Mouse (Mus musculus): ENCODE data around the gene Cpne6. TPM values are rescaled to one million over a fixed set of nuclear protein-coding genes. Genes with fewer than 3 reads are reported as not detected.

Cpne6 gene
- not detected in 3 replicates for total RNA-seq (2017)

DNA sequence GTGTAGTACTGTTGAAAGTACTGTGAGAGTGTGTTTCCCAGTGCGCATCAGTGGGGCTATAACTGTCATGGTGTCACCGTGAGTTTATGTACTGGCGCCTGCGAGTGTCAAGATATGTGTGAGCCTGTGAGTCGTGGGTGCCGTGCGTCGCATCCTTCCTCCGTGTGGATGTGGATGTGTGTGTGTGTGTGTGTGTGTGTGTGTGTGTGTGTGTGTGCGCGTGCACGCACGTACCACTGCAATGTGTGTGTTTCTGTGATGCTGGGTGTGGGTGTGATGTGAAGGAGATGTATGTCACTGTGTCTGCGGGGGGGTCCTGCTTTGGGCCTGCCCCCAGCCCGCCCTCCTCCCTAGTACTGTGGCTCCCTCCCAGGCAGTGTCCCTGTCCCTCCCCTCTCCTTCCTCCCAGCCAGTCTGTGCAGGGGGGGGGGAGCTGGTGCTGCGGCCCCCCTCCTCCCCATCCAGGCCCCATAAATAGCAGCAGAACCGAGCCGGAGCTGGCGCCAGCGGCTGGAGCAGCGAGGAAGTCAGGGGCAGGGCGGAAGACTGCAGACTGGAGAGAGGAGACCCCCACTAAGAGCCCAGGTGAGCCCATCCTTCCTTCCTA, at the start of gene Cpne6:
Cpne6 (plus strand) TSS at position 321 of the 607 bp plus-strand sequence.
- ATAC-seq (replicated peaks; ENCODE audit: insufficient number of reproducible peaks, low FRiP score, low TSS enrichment, poor library complexity, severe bottlenecking): no peak

DNA sequence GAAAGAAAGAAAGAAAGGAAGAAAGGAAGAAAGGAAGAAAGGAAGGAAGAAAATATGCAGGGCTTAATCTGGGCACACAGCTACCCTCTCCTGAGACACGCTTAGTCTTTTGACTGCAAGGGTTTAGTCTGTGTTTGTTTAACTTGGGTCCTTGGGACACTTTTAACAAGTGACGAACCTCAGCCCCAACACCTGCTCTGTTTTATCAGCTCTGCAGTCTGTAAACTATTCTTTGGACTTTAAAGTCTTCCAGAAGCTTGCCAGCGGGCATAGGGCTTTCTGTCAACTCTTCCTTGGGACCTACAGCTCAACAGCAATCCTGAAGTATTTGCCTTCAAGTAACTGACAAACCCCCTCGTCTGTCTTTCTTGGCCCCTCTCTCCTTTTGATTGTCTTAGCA, 48.5 kb upstream of the Cpne6 start:
- no peak for ATAC-seq (replicated peaks; ENCODE audit: insufficient number of reproducible peaks, low FRiP score, low TSS enrichment, poor library complexity, severe bottlenecking)

DNA sequence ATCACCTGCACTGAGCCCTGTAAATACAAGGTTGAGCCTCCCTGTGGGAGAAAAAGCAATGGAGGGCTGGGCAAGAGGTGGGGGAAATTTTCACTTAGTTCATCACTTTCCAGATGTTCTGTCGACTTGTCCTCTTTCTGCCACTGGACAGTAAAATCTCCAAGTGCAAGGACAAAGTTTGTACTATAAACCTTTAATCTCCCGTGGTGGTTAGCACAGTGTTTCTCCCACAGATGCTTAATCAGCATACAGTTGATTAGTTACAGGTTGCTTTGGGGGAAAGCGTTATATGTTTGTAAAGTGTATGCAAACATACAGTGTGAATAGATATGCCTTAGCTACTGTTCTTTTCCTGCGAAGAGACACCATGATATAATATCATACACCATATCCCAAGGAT, 43.8 kb upstream of the Cpne6 start:
- no peak for ATAC-seq (replicated peaks; ENCODE audit: insufficient number of reproducible peaks, low FRiP score, low TSS enrichment, poor library complexity, severe bottlenecking)

DNA sequence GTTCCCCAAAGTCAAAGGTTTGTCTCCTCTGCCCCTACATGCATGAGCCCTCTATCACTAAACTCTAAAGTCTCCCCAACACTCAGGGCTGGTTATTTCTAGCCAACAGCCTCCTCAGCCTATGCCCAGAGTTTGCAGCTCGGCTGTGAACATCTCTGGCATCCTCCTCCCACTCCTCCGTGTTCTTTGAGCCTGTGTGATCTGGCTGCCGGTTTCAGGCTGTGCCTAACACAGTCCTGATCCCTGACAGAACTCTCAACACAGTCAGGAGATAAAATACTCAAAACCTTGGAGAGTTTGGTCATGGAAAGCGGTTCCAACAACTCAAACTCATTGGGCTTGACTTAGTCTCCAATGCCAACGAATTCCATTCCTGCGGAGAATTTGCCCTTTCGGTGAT, 43.1 kb upstream of the Cpne6 start:
- no peak for ATAC-seq (replicated peaks; ENCODE audit: insufficient number of reproducible peaks, low FRiP score, low TSS enrichment, poor library complexity, severe bottlenecking)

DNA sequence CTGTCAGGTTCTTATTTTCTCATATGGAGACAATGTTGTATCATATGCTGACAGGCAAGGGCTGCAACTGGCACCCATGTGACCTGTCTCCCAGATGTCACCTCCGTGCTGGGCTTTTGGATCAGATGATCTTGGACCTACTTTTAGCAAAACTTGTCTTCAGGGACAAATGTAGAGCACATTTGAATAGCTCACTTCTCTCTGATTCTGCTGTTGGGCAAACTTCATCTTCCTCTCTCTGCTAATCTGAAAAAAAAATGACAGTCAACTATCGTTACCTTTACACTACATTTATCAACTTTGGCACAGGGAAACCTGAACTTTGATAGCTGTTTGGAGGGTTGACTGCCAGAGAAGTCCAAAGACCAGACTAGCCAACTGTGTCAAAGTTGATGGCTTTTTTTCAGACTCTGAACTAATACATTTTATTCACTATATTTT, 41.9 kb upstream of the Cpne6 start:
- ATAC-seq (replicated peaks; ENCODE audit: insufficient number of reproducible peaks, low FRiP score, low TSS enrichment, poor library complexity, severe bottlenecking): no peak

DNA sequence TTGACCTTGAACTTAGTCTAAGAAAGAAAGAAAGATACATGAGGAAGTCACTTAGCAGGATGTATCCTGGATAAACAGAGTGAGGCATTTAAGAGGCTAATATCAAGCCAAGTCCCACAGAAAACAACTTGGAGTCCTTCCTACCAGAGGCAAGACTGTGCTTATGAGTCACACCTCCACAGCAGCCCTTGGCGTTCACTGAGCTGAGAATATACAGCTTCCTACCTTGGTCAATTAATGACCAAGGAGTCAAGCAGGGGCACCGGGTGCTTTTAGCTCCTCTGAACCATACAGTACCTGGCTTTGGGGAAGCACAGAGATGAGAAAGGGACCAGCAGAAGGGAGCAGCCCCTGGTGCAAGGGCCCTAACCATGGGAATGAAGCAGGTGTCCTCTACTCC, 41.2 kb upstream of the Cpne6 start:
- ATAC-seq (replicated peaks; ENCODE audit: insufficient number of reproducible peaks, low FRiP score, low TSS enrichment, poor library complexity, severe bottlenecking): no peak

DNA sequence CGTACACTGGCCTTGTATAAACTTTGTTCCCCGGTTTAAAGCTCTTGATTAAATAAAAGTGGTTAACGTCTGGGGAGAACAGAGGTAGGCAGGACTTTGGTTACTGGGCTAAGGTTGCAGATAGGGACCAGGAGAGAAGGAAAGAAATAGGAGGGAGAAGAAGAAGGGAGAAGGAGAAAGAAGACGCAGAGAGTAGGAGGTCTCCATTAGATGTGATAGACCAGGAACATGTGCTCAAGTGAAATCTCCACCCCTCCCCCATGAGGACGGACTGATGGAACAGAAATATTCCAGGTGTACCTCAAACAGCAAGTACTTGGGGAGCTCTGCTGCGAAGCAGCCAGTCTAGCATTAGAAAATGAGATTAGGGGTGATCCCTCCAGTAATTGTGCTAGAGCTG, 40.4 kb upstream of the Cpne6 start:
- ATAC-seq (replicated peaks; ENCODE audit: insufficient number of reproducible peaks, low FRiP score, low TSS enrichment, poor library complexity, severe bottlenecking): no peak

DNA sequence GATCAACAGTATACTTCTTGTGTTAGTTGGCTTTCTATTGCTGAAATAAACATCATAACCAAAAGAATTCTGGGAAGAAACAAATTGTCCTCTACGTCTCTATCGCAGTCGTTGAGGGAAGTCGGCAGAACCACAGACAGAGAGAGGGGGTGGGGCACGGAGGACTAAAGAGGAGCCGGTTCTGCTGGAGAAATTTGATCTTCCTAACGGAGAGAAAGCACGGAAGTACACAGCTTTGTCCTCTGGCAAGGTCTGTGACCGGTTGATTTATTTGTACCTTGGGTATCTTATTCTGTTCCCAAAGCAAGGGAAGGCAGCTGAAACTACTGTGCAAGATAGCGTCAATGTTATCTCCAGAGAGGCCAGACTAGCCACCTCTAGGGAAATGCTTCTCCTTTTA, 39.4 kb upstream of the Cpne6 start:
- no peak for ATAC-seq (replicated peaks; ENCODE audit: insufficient number of reproducible peaks, low FRiP score, low TSS enrichment, poor library complexity, severe bottlenecking)

DNA sequence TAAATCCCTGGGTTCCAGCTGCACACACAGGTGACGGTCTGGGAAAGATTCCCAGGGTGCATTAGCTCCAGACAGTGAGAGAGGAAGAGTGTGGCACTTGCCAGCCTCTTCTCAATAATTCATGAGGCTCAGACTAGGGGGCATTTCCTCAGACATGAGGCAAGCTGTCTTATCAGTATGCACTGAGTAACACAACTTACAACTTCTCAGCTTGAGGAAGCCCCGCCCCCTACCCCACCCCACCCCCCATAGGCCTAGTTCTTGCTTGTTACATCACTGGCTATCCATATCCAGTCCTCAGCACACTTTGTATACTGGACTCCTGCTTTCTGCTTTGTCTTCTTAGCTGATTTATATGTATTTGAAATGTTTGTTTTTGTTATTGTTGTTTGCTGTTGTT, 34.6 kb upstream of the Cpne6 start:
- ATAC-seq (replicated peaks; ENCODE audit: insufficient number of reproducible peaks, low FRiP score, low TSS enrichment, poor library complexity, severe bottlenecking): no peak

DNA sequence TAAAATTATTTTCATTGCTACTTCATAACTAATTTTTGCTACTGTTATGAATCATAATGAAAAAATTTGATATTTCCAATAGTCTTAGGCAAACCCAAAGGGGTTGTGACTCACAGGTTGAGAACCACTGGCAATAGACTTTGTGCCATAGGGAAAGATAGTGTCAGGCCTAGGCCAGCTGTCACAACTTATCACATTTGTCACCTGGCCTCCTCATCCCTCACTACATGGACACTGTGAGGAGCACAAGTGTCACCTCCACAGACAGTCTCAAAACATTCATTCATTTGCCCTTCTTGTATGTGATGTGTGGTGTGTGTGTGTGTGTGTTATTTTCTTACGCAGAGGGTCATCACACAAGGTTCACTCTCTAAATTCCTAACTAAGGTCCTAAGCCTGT, 32.8 kb upstream of the Cpne6 start:
- ATAC-seq (replicated peaks; ENCODE audit: insufficient number of reproducible peaks, low FRiP score, low TSS enrichment, poor library complexity, severe bottlenecking): no peak

DNA sequence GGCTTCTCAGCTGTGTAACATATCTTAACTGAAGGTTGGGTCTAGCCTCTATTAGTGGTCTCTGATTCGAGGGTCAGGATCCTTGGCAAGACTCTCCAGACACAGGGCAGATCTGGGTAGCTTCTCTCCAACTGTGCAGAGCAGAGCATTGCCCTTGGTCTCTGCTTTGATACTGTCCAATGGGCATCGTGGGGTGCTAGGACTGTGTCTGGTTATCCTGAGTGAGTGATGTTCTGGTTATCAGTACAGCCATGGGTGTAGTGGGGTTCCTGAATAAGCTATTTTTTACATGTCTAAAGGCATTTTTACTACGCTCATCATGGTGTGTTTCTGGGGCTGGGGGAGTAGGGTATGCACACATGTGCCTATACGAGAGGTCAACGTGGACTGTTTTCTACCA, 32.4 kb upstream of the Cpne6 start:
- no peak for ATAC-seq (replicated peaks; ENCODE audit: insufficient number of reproducible peaks, low FRiP score, low TSS enrichment, poor library complexity, severe bottlenecking)

DNA sequence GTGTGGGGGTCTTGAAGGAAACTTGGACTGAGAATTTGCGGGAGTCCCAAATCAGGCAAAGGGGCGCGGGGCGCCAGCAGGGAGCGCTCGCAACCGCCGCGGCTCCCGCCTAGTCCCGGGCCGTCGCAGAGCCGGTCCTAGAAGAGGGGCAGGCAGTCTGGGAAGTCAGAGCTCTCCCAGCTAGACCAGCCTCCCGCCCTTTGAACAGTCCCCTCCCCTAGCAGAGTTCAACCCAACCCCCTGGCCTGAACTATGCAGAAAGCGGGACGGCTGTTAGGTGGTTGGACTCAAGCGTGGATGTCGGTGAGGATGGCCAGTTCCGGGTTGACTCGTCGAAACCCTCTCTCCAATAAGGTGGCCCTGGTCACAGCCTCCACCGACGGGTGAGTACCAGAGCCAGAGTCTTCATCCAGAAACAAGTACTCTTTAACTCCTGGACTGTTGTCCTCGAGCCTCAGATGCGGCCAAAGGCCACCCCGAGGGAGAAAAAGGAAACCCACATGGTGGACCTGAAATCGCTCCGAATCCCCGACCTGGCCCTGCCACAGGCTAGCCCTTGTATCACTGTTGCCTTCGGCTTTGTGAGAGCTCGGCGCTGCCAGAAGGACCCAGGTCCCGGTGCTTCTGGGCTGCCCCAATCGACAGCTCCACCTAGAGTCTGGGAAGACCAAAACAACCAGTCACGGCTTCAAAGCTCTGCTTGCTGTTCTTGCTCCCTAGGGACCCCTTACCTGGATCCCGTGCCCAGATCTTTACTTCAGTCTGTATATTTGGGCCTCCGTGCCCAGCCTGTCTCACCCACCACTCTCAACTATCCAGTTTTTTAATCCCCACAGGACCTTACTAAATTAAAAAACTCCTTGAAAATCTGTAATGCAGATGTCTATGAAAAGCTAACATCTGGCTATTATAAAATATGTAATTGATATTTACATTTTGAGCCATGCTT, 31.3 kb upstream of the Cpne6 start, which contains the start of gene Dhrs4:
Dhrs4 (plus strand) TSS at position 108 of the 949 bp plus-strand sequence.
- peak; percentile 88 for ATAC-seq (replicated peaks; ENCODE audit: insufficient number of reproducible peaks, low FRiP score, low TSS enrichment, poor library complexity, severe bottlenecking)

DNA sequence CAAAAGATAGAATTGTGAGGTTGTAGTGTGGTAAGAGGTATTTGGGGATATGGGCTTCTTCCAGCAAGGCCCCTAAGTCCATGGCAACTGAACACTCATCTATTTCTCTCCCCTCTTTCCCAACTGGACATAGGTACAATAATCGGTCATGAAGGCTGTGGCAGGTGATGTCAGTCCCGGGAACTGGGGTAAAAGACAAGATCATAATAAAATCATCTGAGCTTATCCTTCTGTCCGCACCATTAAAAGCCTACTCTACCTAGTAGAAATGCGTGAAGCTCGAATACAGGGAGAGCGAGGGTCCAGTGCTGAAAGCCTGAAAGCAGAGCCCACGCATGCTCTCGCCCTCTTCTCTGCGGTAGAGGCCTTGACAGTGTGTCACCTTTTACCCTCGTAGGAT, 30.6 kb upstream of the Cpne6 start:
- ATAC-seq (replicated peaks; ENCODE audit: insufficient number of reproducible peaks, low FRiP score, low TSS enrichment, poor library complexity, severe bottlenecking): no peak

DNA sequence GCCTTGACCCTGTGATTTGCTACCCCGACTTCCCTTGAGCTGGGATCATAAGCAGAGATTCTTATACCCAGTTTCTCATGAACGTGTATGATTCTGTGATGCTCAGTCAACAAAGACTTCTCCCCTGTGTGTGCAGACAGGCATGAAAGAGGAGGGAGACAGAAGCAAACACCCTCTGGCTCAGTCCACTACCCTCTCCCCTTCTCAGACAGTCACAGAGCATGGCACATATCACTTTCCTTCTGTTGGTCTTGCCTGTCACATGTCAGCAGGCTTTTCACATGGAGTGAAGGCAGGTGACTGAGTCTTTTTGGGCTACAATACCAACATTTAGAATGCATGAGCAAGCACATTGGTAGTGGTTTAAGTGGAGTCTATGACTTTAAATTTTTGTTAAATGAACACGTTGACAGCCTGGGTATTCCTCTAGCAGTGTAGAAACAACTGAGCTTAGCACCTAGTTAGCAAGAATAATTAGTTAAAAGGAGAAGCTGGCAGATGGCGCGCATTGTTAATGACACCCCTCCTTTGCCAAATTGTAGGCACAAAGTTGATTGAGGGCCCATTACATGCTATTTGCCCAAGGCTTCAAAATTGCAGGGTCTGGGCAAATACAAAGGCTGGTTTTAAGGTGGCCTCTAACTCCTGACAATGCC, 25.7 kb upstream of the Cpne6 start:
- ATAC-seq (replicated peaks; ENCODE audit: insufficient number of reproducible peaks, low FRiP score, low TSS enrichment, poor library complexity, severe bottlenecking): no peak

DNA sequence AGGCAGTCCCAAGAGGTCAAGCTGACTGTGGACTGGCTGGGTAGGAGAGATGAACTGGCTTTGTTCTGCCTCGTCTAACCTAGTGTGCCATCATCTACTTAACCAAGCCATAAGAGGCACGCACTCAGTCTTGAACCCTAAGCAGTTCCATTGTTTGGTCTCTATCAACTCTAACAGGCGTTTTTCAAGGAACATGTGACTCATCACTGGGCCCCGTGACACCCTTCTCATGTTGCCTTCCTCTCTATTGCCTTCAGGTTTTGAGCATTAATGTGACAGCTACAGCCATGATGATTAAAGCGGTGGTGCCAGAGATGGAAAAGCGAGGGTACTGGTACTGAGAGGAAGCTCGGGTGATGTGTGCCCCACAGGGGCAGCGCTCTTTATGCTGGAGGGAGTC, 23.4 kb upstream of the Cpne6 start:
- ATAC-seq (replicated peaks; ENCODE audit: insufficient number of reproducible peaks, low FRiP score, low TSS enrichment, poor library complexity, severe bottlenecking): no peak

DNA sequence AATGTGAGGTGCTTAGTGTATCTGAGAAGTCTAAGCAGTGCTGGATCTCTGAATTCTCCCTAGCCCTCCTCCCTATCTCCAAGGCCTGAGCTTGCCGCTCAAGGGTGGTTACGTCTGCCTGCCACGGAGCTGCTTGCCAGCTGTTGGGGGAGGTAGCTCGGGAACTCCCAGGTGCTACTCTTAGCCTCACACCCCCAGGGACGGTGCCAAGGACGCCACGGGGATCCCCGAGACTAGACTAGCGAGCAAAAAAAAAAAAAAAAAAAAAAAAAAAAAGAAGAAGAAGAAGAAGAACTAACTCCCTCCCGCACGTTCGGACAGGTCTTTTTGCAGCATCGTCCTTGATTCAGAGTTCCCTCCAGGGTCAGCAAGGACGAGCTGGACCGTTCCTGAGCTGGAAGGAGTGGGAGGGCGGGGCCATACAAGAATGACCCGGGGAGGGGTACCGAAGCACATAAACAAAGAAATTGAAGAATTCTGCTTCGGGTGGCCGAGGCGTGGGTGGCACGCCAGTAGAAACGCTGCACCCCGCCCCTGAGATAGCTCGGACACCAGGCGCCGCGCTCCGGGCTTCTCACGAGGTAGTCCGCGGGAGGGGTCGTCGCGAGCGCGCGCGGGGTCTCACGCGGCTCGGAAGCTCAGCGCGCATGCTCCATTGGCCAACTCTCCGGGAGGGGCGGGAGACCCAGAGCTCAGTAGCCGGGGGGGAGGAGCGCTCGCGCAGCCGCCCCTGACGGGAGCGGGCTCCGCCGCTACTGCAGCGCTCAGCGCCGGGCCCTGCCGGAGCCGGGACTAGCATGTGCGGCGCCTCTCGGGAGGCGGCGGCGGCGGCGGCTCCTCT, 19.7 kb upstream of the Cpne6 start, which contains the start of gene Carmil3:
Carmil3 (plus strand) TSS at position 291 of the 841 bp plus-strand sequence.
- ATAC-seq (replicated peaks; ENCODE audit: insufficient number of reproducible peaks, low FRiP score, low TSS enrichment, poor library complexity, severe bottlenecking): no peak

DNA sequence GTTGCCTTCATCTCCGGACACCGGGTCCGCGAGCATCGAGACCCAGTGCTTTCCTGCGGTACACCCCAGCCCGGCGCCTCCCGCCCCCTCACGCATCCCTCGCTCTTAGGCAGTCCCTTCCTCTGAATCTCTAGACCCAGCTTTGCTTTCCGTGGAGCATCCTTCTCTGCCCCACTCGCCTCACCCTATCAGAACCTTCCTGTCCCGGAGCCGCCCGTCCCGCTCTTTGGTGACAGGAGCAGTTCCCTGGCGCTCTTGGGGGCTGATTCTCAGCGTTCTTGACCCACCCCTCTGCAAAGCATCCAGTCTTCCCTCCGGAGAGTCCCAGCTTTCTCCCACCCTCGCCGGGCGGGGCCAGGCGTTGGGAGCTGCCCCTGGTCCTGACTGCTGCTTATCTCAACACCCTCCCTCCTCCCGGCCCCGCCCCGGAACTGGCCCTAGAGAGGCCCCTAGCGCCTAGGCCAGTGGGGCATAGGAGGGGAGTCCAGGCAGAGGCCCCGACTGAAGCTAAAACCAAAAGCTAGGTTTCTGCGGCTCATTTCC, 18.9 kb upstream of the Cpne6 start:
- ATAC-seq (replicated peaks; ENCODE audit: insufficient number of reproducible peaks, low FRiP score, low TSS enrichment, poor library complexity, severe bottlenecking): no peak

DNA sequence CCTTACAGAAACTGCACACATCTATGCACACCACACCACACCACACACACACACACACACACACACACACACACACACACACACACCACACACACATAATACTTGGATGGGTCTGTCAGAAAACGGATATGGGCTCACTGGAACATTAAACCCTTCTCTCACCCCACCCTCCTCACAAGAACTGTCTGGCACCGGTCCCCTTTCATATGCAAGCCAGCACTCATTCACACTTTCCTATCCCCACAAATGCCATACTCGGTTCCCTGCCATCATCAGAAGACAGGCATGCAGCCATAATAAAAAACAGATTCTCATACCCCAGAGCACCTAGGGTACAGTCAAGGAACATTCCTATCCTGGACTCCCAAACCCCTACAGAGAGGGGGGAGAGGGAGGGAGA, 18.1 kb upstream of the Cpne6 start:
- no peak for ATAC-seq (replicated peaks; ENCODE audit: insufficient number of reproducible peaks, low FRiP score, low TSS enrichment, poor library complexity, severe bottlenecking)

All from monocyte, adult 5-6 weeks (primary cell).